Mouse (Mus musculus) left cerebral cortex, postnatal 14 days (tissue): ENCODE measurements at regions not wholly inside any gene's neighbourhood (a gene's known extent, or its start where the extent isn't known, plus 50 kb on each side); places are given as distances from the start of the nearest gene placed in this dataset.

ENCODE experiments used
- DNase-seq, 2 experiments: peaks; one replicate each; pipeline ENCODE4 v3.0.0; 2021 to 2022; ENCODE audit warnings: low spot score in 2 of 2, mixed read lengths in 1 of 2
- intact Hi-C: fragments of 180-260 bp; cut with DNase I; formaldehyde crosslinking; loops from one replicate; pipeline ENCODE4 v1.15.1; 2025

DNA sequence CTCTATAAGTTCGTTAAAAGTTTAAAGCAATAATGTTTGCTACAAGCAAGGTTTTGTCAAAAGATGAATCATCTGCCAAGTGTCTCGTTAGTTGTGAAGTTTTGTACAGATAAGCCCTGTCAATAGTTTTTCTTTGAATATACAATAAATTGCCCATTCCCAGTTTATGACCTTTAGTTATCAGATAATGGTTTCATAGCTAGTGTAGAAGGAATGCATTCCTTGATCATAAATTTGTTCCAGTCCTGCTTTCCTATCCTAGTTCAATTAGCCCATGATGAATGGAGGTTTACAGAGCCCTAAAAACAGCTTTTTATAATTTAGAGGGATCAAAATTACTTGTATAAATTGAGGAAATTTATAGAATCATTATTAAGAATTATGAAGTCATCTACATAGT, 62.5 kb upstream of the Lrch2 start:
- intact Hi-C loops: no loop called here
- DNase-seq: no peak

DNA sequence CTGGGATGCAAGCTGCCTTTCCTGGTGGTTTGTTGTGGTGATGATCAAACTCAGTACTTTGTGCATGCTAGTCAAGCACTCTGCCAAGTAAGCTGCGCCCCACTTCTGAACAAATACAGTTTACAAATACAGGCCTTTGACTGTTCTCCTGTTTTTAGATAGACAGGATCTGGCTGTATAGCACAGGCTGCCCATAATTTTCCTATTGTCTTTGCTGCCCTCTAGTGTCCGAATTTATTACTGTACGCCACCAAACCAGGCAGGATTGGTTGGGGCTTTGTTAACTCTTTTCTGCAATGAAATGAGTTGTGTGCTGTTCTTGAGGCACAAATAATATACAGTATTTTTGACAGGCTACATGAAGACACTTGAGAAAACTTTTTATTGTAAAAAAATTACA, 54.8 kb upstream of the Lrch2 start:
- intact Hi-C loops: loop anchor here (5.0 to 10.0 kb wide), 2 partner anchors 491 to 554 kb away; no protein-coding TSS in a partner anchor
- peak; percentile 42 to 72 for DNase-seq
